Mouse (Mus musculus): ENCODE measurements around the gene Egflam.

Egflam gene

GRCm38 (mm10) chr15:7216581-7217272 lies 181.5 kb downstream of the Egflam start:
- DNase-seq (ENCODE audit: low spot score): no peak

- no peak for DNase-seq (ENCODE audit: low spot score)
Measured at GRCm38 (mm10) chr15:7215845-7216244, 182.3 kb downstream of the Egflam start.

GRCm38 (mm10) chr15:7213683-7214082 lies 184.5 kb downstream of the Egflam start:
- DNase-seq (ENCODE audit: low spot score): no peak

- DNase-seq (ENCODE audit: low spot score): no peak
Measured at GRCm38 (mm10) chr15:7208180-7208579, 190.0 kb downstream of the Egflam start.

- DNase-seq (ENCODE audit: low spot score): no peak
Measured at GRCm38 (mm10) chr15:7207292-7207691, 190.9 kb downstream of the Egflam start.

- DNase-seq (ENCODE audit: low spot score): no peak
Measured at GRCm38 (mm10) chr15:7206110-7206509, 192.1 kb downstream of the Egflam start.

- DNase-seq (ENCODE audit: low spot score): no peak
Measured at GRCm38 (mm10) chr15:7204917-7205316, 193.3 kb downstream of the Egflam start.

- DNase-seq (ENCODE audit: low spot score): no peak
Measured at GRCm38 (mm10) chr15:7203606-7204330, 194.4 kb downstream of the Egflam start.

- no peak for DNase-seq (ENCODE audit: low spot score)
Measured at GRCm38 (mm10) chr15:7202981-7203380, 195.2 kb downstream of the Egflam start.

GRCm38 (mm10) chr15:7201421-7202380 lies 196.5 kb downstream of the Egflam start:
- DNase-seq (ENCODE audit: low spot score): no peak

- DNase-seq (ENCODE audit: low spot score): no peak
Measured at GRCm38 (mm10) chr15:7200286-7200685, 197.9 kb downstream of the Egflam start.

- no peak for DNase-seq (ENCODE audit: low spot score)
Measured at GRCm38 (mm10) chr15:7198816-7199215, 199.4 kb downstream of the Egflam start.

- no peak for DNase-seq (ENCODE audit: low spot score)
Measured at GRCm38 (mm10) chr15:7197652-7198445, 200.3 kb downstream of the Egflam start.

GRCm38 (mm10) chr15:7194748-7195221 lies 203.4 kb downstream of the Egflam start:
- no peak for DNase-seq (ENCODE audit: low spot score)

- no peak for DNase-seq (ENCODE audit: low spot score)
Measured at GRCm38 (mm10) chr15:7194147-7194720, 204.0 kb downstream of the Egflam start.

GRCm38 (mm10) chr15:7192582-7192981 lies 205.6 kb downstream of the Egflam start:
- no peak for DNase-seq (ENCODE audit: low spot score)

GRCm38 (mm10) chr15:7191074-7191473 lies 207.1 kb downstream of the Egflam start:
- DNase-seq (ENCODE audit: low spot score): no peak

- no peak for DNase-seq (ENCODE audit: low spot score)
Measured at GRCm38 (mm10) chr15:7189678-7190454, 208.3 kb downstream of the Egflam start.

GRCm38 (mm10) chr15:7187682-7188081 lies 210.5 kb downstream of the Egflam start:
- no peak for DNase-seq (ENCODE audit: low spot score)

- DNase-seq (ENCODE audit: low spot score): no peak
Measured at GRCm38 (mm10) chr15:7180576-7180975, 217.6 kb downstream of the Egflam start.
